Mouse (Mus musculus): Measurements from ENCODE around the gene Epb41l4b. TPM values are rescaled to one million over a fixed set of nuclear protein-coding genes. Genes with fewer than 3 reads are reported as not detected.

Epb41l4b gene
- polyA plus RNA-seq, 1 experiment from 2014 or later, result 3.7 TPM

- Histone ChIP-seq H3K4me3 (no peak overlapping the region), H3K27ac (no peak overlapping the region), H3K9me3 (no peaks in the 10 kb centered on the region), H3K36me3 (replicated peaks) (no peaks in the 10 kb centered on the region), H3K9ac (no peak overlapping the region), H3K27me3 (replicated peaks) (no peaks in the 10 kb centered on the region), H3K4me2 (no peak overlapping the region), H3K4me1 (peaks cover 16% of the 10 kb centered on the region)
- ATAC-seq (replicated peaks), result no peak
- WGBS, result 94% methylated on average over 6 of the region's 6 CpGs
Measured at GRCm38 (mm10) chr4:57041661-57042060, 101.6 kb downstream of the Epb41l4b start.

GRCm38 (mm10) chr4:57041211-57041610 is 102.0 kb downstream of the Epb41l4b start:
- Histone ChIP-seq H3K36me3 (replicated peaks) (no peaks in the 10 kb centered on the region), H3K4me3 (no peak overlapping the region), H3K4me1 (peaks cover 16% of the 10 kb centered on the region), H3K9me3 (no peaks in the 10 kb centered on the region), H3K27me3 (replicated peaks) (no peaks in the 10 kb centered on the region), H3K9ac (no peak overlapping the region), H3K4me2 (no peak overlapping the region), H3K27ac (no peak overlapping the region)
- WGBS, result 87% methylated on average over 4 of the region's 4 CpGs
- ATAC-seq (replicated peaks), result no peak

- Histone ChIP-seq H3K27ac (no peak overlapping the region), H3K4me1 (peaks cover 16% of the 10 kb centered on the region), H3K27me3 (replicated peaks) (no peaks in the 10 kb centered on the region), H3K36me3 (replicated peaks) (no peaks in the 10 kb centered on the region), H3K9me3 (no peaks in the 10 kb centered on the region), H3K4me3 (no peak overlapping the region), H3K4me2 (no peak overlapping the region), H3K9ac (no peak overlapping the region)
- no peak for ATAC-seq (replicated peaks)
- WGBS, result 74% methylated on average over 8 of the region's 8 CpGs
Measured at GRCm38 (mm10) chr4:57040481-57040880, 102.8 kb downstream of the Epb41l4b start.

DNA sequence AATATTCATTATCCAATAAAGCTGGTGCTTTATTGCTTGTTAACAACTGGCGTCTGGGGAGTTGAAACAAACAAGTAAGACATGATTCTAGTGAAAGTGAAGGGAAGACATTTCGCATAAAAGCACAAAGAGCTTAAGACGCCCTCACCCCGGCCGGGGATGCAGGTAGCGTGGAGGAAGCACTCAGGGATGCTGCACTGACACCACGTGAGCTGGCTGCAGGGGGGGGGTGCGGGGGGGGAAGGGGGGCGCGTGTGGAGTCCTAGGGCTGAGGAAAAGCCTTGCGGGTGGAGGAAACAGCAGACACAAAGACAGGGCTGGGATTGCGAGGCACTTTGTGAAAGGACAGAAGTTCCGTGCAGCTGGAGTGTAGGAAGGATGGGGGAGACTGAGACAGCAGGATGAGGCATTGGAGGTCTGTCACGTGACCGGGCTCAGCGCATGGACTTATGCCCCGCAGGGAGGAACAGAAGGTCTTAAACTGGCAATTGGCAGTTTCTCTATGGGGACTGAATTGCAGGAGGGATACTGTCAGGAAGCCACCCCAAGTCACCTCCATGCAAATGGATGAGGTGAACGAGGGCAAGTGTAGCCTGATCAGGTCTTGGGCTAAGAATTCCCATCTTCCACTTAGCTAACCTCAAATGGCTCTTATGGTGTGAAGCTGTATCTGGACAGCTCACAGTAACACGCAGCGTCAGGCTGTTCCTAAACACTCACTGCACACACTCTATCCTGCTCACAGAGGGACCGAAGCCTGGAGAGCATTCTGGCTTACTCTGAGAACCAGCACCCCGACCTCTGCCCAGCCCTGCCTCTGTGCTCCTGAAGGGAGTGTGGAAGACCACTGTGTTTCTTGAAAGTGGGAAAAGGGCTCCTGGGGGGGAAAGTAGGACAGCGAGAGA is 103.9 kb downstream of the Epb41l4b start:
- no peaks in the 10 kb centered on the region for H3K9me3 ChIP-seq
- no peaks in the 10 kb centered on the region for H3K36me3 ChIP-seq (replicated peaks)
- H3K9ac ChIP-seq, result peak overlapping the region; percentile 24
- 7% methylated on average over 22 of the region's 23 CpGs for WGBS
- peak overlapping the region; percentile 68 for H3K27ac ChIP-seq
- peak; percentile 88 for ATAC-seq (replicated peaks)
- peak overlapping the region; percentile 30 for H3K4me3 ChIP-seq
- peaks cover 16% of the 10 kb centered on the region for H3K4me1 ChIP-seq
- peak overlapping the region; percentile 53 for H3K4me2 ChIP-seq
- H3K27me3 ChIP-seq (replicated peaks), result no peaks in the 10 kb centered on the region

- peaks cover 16% of the 10 kb centered on the region for H3K4me1 ChIP-seq
- H3K9me3 ChIP-seq, result no peaks in the 10 kb centered on the region
- no peak overlapping the region for H3K4me3 ChIP-seq
- no peaks in the 10 kb centered on the region for H3K27me3 ChIP-seq (replicated peaks)
- no peak overlapping the region for H3K9ac ChIP-seq
- ATAC-seq (replicated peaks), result no peak
- H3K4me2 ChIP-seq, result no peak overlapping the region
- H3K36me3 ChIP-seq (replicated peaks), result no peaks in the 10 kb centered on the region
- no peak overlapping the region for H3K27ac ChIP-seq
- 78% methylated on average over 7 of the region's 7 CpGs for WGBS
Measured at GRCm38 (mm10) chr4:57037554-57037953, 105.7 kb downstream of the Epb41l4b start.

- H3K4me3 ChIP-seq, result no peak overlapping the region
- H3K9me3 ChIP-seq, result no peaks in the 10 kb centered on the region
- 74% methylated on average over 5 of the region's 5 CpGs for WGBS
- H3K27me3 ChIP-seq (replicated peaks), result no peaks in the 10 kb centered on the region
- no peaks in the 10 kb centered on the region for H3K36me3 ChIP-seq (replicated peaks)
- H3K4me2 ChIP-seq, result no peak overlapping the region
- H3K27ac ChIP-seq, result no peak overlapping the region
- ATAC-seq (replicated peaks), result no peak
- H3K9ac ChIP-seq, result no peak overlapping the region
- peaks cover 9% of the 10 kb centered on the region for H3K4me1 ChIP-seq
Measured at GRCm38 (mm10) chr4:57034169-57034568, 109.1 kb downstream of the Epb41l4b start.

DNA sequence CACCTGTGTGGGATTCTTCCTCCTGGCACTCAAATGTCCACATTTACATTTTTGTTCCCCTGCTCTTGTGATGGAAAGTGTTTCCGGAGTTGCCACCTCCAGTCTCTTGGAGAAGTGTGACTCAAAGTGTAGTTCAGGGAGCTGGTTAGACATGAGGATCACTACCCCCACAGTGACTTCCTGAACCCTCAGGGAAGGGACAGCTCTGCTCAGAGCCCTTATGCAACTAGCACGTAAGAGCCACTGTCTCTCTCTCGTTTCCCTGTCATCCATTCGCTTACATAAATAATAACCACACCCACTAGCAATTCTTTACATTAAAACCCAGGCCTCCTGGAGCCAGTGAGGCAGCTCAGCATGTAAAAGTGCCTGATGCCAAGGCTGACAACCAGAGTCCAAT is 111.8 kb downstream of the Epb41l4b start:
- H3K4me3 ChIP-seq, result no peak overlapping the region
- WGBS, result 85% methylated on average over 4 of the region's 4 CpGs
- H3K27ac ChIP-seq, result no peak overlapping the region
- no peaks in the 10 kb centered on the region for H3K36me3 ChIP-seq (replicated peaks)
- H3K9me3 ChIP-seq, result no peaks in the 10 kb centered on the region
- H3K27me3 ChIP-seq (replicated peaks), result no peaks in the 10 kb centered on the region
- ATAC-seq (replicated peaks), result no peak
- H3K4me2 ChIP-seq, result no peak overlapping the region
- H3K9ac ChIP-seq, result no peak overlapping the region
- H3K4me1 ChIP-seq, result no peaks in the 10 kb centered on the region

DNA sequence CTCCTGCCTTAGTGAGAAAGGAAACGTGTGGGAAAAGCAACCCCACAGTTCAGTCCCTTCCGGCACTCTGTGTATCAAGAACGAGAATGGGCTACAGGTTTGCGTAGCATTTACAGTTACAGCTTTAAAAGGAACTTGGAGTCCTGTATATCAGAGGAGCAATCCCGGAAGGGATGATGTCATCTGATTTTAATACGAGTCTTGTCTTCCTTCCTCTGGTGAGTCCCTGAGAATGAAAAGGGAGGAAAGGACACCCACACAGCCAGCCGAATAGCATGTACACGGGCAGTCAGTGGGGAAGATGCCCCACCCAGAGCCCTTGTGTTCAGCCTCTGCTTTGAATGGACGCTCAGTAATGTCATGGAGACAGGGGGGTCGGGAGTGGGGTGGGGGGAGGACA is 115.3 kb downstream of the Epb41l4b start:
- H3K4me3 ChIP-seq, result no peak overlapping the region
- no peaks in the 10 kb centered on the region for H3K36me3 ChIP-seq (replicated peaks)
- ATAC-seq (replicated peaks), result no peak
- H3K27ac ChIP-seq, result no peak overlapping the region
- no peaks in the 10 kb centered on the region for H3K4me1 ChIP-seq
- WGBS, result 55% methylated on average over 10 of the region's 10 CpGs
- no peaks in the 10 kb centered on the region for H3K27me3 ChIP-seq (replicated peaks)
- H3K9ac ChIP-seq, result no peak overlapping the region
- no peak overlapping the region for H3K4me2 ChIP-seq
- no peaks in the 10 kb centered on the region for H3K9me3 ChIP-seq

- Histone ChIP-seq H3K4me1 (no peaks in the 10 kb centered on the region), H3K27me3 (replicated peaks) (no peaks in the 10 kb centered on the region), H3K27ac (no peak overlapping the region), H3K4me3 (no peak overlapping the region), H3K9me3 (no peaks in the 10 kb centered on the region), H3K4me2 (no peak overlapping the region), H3K9ac (no peak overlapping the region), H3K36me3 (replicated peaks) (no peaks in the 10 kb centered on the region)
- no peak for ATAC-seq (replicated peaks)
- WGBS, result 71% methylated on average over 3 of the region's 3 CpGs
Measured at GRCm38 (mm10) chr4:57023527-57023926, 119.7 kb downstream of the Epb41l4b start.

- Histone ChIP-seq H3K27ac (no peak overlapping the region), H3K9me3 (no peaks in the 10 kb centered on the region), H3K36me3 (replicated peaks) (no peaks in the 10 kb centered on the region), H3K4me2 (no peak overlapping the region), H3K4me3 (no peak overlapping the region), H3K4me1 (no peaks in the 10 kb centered on the region), H3K27me3 (replicated peaks) (no peaks in the 10 kb centered on the region), H3K9ac (no peak overlapping the region)
- ATAC-seq (replicated peaks), result no peak
- WGBS, result 85% methylated on average over 3 of the region's 3 CpGs
Measured at GRCm38 (mm10) chr4:57021288-57021687, 121.9 kb downstream of the Epb41l4b start.

DNA sequence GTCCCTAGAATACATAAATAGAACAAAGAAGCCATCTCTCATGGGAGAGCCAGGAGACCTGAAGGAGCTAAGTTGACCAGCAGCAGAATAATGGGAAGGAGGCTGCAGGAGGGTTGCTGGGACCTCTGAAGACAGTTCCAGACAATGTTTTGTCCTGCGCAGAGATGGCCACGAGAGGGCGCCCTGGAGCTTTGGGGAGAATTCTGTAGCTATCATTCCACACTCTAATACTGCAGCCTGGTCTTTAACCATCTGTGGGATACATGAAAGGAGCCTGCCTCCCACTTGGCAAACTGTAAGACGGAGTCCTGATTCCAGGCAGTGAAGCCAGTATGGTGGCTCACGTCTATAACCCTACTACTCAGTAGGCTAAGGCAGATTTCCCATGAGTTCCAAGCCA is 126.0 kb downstream of the Epb41l4b start:
- WGBS, result 26% methylated on average over 5 of the region's 5 CpGs
- H3K27ac ChIP-seq, result no peak overlapping the region
- no peaks in the 10 kb centered on the region for H3K9me3 ChIP-seq
- H3K4me3 ChIP-seq, result no peak overlapping the region
- ATAC-seq (replicated peaks), result no peak
- no peak overlapping the region for H3K4me2 ChIP-seq
- no peaks in the 10 kb centered on the region for H3K27me3 ChIP-seq (replicated peaks)
- no peaks in the 10 kb centered on the region for H3K36me3 ChIP-seq (replicated peaks)
- H3K9ac ChIP-seq, result no peak overlapping the region
- H3K4me1 ChIP-seq, result no peaks in the 10 kb centered on the region

- H3K27ac ChIP-seq, result no peak overlapping the region
- H3K9me3 ChIP-seq, result no peaks in the 10 kb centered on the region
- H3K9ac ChIP-seq, result no peak overlapping the region
- ATAC-seq (replicated peaks), result no peak
- no peaks in the 10 kb centered on the region for H3K27me3 ChIP-seq (replicated peaks)
- H3K4me2 ChIP-seq, result no peak overlapping the region
- no peaks in the 10 kb centered on the region for H3K36me3 ChIP-seq (replicated peaks)
- H3K4me3 ChIP-seq, result no peak overlapping the region
- no peaks in the 10 kb centered on the region for H3K4me1 ChIP-seq
- WGBS, result 47% methylated on average over 18 of the region's 18 CpGs
Measured at GRCm38 (mm10) chr4:57016366-57017171, 126.7 kb downstream of the Epb41l4b start.
